Mouse (Mus musculus): Measurements from ENCODE around the gene Syt13. TPM values are rescaled to one million over a fixed set of nuclear protein-coding genes. Genes with fewer than 3 reads are reported as not detected.

Syt13 gene
- total RNA-seq (2021): under 1 TPM in 1 of 2 experiments, not detected in 1; 0.20 TPM
- long read RNA-seq, experiment 1: 0 reads
- long read RNA-seq, experiment 2: 0 reads

DNA sequence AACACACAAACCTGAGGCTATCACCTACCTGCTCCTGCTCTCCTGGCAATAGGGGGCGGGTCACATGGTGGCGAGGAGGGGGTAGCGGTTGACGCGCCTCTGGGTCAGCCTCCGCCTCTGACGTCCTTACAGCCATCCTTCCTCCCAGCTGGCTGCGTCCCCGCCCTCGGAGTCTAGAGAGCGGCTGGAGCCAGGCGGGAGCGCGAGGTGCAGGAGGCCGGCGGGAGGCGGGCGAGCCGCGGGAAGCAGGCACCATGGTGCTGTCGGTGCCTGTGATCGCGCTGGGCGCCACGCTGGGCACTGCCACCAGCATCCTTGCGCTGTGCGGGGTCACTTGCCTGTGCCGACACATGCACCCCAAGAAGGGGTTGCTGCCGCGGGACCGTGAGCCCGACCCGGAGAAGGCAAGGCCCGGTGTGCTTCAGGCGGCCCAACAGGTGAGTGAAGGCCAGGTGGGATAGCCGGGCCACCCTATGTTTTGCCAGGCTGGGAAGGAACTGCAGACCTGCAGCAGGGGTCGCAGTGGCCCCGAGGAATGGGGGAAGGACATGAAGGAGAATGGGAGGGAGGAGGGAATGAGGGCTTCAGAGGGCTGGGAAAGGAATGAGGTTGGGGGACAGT lies at the start of gene Syt13:
Syt13 (plus strand) TSS at position 166 of the 621 bp plus-strand sequence.
- no peak for DNase-seq
- intact Hi-C loops (cut with DNase I): no loop called here

GRCm38 (mm10) chr2:92866616-92867015 lies 48.3 kb upstream of the Syt13 start:
- DNase-seq: no peak
- intact Hi-C loops (cut with DNase I): no loop called here

DNA sequence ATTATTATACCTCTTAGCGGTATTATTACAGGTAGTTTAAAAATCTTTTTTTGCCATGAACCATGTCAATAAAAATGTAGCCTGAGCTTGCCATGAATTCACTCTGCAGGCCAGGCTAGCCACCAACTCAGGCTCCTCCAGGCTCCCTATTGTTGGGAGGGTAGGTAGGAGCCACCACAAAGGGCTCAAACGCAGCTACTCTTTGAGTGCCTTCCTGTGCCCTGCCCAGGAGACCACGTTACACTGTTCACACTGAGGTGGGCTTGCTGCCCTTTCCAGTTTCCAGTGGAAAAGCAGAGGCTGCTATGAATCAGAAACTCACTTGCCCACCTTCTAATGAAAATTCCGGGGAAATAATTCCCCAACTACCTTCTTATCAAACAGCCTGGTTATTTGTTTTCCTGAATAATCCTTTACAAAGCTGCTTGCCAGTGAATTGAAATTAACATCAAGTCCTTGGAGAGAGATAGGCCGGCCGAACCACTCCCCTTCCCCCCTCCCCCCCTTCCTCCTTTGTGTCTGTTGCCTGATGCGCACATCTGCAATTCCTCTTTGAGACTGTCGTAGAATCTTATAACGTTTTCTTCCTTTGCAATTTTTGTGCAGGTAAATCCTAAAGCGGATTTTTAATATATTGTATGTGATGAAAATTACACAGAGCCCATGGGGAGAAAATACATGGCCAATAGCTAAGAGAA lies 44.6 kb upstream of the Syt13 start:
- DNase-seq: no peak
- intact Hi-C loops (cut with DNase I): no loop called here

- intact Hi-C loops (cut with DNase I): no loop called here
- DNase-seq: no peak
These were observed 43.7 kb upstream of the Syt13 start for GRCm38 (mm10) chr2:92871093-92871686.

DNA sequence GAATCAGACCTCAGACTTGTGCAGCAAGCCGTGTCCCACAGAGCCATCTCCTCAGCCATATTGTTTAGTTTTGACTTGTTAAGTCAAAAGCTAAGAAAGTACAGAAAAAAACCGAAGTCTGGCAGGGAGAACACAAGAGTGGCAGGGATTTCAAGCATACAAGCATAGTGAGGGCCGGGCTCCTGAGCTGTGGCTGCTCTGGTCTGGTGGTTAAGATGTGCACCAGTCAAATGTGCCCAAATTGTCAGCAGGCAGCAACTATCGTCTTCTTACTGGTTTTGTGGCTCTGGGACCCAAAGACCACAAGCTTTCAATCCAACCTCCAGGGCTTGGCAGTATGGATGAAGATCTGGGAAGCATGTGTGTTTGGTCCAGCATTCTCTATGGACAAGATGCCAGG lies 42.2 kb upstream of the Syt13 start:
- DNase-seq: no peak
- intact Hi-C loops (cut with DNase I): no loop called here

DNA sequence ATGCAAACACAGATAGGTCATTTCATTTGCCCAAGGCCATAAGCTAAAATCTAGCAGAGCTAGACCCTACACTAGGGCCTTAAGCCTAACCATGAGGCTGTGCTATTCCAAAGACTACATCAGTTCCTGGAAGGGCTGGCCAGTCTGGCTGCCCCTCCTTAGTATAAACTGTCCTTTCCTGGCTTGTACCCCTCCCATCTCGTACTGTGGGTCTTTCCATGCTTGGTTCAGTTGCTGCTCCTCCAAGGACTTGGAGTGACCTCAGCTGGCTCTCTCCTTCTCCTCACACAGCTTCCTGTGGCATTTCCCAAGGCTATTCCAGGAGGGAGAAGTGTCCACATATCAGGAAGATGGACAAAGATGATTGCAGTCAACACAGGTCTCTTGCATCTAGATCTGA lies 40.3 kb upstream of the Syt13 start:
- intact Hi-C loops (cut with DNase I): no loop called here
- DNase-seq: no peak

DNA sequence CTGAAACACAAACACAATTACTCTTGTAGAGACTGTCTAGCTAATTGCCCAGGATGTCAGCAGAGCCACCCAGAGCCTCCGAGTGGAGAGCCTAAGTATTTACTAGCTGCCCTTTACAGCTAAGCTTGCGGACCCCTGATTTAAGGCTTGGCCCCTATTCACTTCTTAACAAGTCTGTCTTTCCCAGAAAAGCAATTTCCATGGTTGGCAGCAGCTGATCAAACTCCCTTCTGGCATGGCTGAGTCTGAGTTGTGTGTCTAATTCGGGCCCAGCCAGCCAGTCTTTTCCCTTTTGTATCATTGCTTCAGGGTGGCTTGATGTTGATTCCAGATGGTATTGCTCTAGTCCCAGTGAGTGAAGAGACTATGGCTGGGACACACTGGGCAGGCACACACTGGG lies 37.4 kb upstream of the Syt13 start:
- intact Hi-C loops (cut with DNase I): no loop called here
- no peak for DNase-seq

GRCm38 (mm10) chr2:92883039-92883911 lies 31.6 kb upstream of the Syt13 start:
- intact Hi-C loops (cut with DNase I): no loop called here
- DNase-seq: peak in 1 of 2 experiments; percentile 29

DNA sequence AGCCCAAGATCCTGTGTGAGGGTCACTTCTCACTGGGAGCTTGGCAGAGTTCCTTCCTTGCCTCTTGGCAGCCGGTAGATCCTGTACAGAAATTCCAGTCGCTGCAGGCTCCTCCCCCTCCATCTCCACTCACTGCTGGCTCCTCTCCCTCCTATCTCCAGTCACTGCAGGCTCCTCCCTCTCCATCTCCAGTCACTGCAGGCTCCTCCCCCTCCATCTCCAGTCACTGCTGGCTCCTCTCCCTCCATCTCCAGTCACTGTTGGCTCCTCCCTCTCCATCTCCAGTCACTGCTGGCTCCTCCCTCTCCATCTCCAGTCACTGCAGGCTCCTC lies 31.0 kb upstream of the Syt13 start:
- intact Hi-C loops (cut with DNase I): no loop called here
- DNase-seq: no peak

GRCm38 (mm10) chr2:92884976-92885375 lies 29.9 kb upstream of the Syt13 start:
- DNase-seq: no peak
- intact Hi-C loops (cut with DNase I): no loop called here

DNA sequence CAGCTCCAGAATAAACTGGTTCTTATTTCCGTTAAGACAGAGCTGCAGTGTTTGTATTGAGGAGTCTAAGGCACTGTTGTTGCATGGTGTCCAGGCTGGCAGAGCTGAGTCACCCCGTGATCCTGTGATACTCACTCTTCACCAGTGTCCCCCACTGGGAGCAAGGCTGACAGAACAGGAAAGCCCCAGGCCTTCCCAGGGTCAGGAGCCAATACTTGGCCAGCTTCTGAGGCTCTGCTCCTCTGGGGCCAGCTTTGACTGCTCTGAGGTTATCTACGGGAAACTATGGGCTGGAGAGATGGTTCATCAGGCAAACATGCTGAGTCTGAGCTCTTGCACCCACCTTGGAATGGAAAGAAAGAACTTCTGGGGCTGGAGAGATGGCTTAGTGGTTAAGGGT lies 28.0 kb upstream of the Syt13 start:
- DNase-seq: no peak
- intact Hi-C loops (cut with DNase I): no loop called here

GRCm38 (mm10) chr2:92892524-92892923 lies 22.4 kb upstream of the Syt13 start:
- intact Hi-C loops (cut with DNase I): no loop called here
- no peak for DNase-seq

DNA sequence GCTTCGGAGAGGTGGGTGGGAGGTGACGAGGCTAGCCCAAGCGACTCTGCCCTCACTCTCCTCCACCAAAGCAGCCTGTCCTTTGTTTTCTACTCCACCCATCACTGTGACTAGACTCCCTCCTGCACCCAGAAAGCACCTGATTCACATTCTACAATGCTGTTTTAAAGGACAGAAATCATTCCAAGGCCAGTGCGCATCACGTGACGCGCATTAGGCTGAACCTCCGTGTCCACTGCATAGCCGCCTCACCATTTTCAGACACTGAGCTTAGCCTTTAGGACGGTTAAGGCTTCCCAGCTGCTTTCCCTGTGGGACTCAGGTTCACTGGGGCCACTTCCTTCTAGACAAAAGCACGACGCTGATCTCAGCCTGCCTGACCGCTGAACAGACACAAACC lies 11.2 kb upstream of the Syt13 start:
- intact Hi-C loops (cut with DNase I): loop anchor here (5.0 kb wide), 2 partner anchors 49 to 294 kb away; no protein-coding TSS in a partner anchor
- no peak for DNase-seq

- intact Hi-C loops (cut with DNase I): loop anchor here (5.0 kb wide), 2 partner anchors 48 to 293 kb away; no protein-coding TSS in a partner anchor
- no peak for DNase-seq
These were observed 10.5 kb upstream of the Syt13 start for GRCm38 (mm10) chr2:92904307-92904859.

DNA sequence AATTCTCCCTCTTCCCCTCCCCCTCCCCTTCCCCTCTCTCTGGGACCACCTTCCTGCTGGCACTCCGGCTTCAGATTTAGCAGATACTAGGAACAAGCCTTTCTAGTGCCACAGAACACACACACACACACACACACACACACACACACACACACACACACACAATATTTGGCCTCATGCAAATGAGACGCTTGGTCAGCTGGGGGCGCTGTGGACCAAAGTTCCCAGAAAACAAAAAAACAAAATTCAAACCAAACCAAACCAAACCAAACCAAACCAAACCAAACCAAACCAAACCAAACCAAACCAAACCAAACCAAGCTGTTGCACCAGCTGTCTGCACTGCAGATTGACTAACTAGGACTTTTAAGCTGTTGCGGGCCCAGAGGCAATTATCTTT lies 4.5 kb upstream of the Syt13 start:
- DNase-seq: no peak
- intact Hi-C loops (cut with DNase I): loop anchor here (2.0 kb wide), 1 partner anchor 44 kb away; no protein-coding TSS in a partner anchor

GRCm38 (mm10) chr2:92912312-92912711 lies 2.6 kb upstream of the Syt13 start:
- no peak for DNase-seq
- intact Hi-C loops (cut with DNase I): no loop called here

GRCm38 (mm10) chr2:92913295-92913694 lies 1.6 kb upstream of the Syt13 start:
- intact Hi-C loops (cut with DNase I): no loop called here
- DNase-seq: no peak

- intact Hi-C loops (cut with DNase I): no loop called here
- DNase-seq: no peak
These were observed 1.0 kb downstream of the Syt13 start for GRCm38 (mm10) chr2:92915659-92916631.

- intact Hi-C loops (cut with DNase I): no loop called here
- no peak for DNase-seq
These were observed 2.7 kb downstream of the Syt13 start for GRCm38 (mm10) chr2:92917405-92918142.

Data from gastrocnemius, postnatal 36 days (tissue).